8 mouse cellular contexts compared by ENCODE assay signal in genomic region chr3:32616331-32617052, GRCm38 (mm10). TPM values are rescaled to one million over a fixed set of nuclear protein-coding genes. Genes with fewer than 3 reads are reported as not detected.
A peak's percentile ranks its signal among the peaks of the same experiment; 100 is the strongest.
DNase-seq lines count a peak whose midpoint lies in the region; ATAC-seq lines count a peak whose summit lies in the region.

Gene Gnb4 (minus strand): TSS chr3:32616585.

- peaks cover 6% of the 10 kb centered on the region; the same call in 1 of the 2 replicates for H3K4me1 ChIP-seq in midbrain, embryonic 16.5 days (ENCODE audit: control insufficient read depth, insufficient read depth, low read length)
- H3K4me1 ChIP-seq in stomach, embryonic 16.5 days (ENCODE audit: control insufficient read depth, insufficient read depth, low read length): peaks cover 7% of the 10 kb centered on the region

- no peaks in the 10 kb centered on the region for H3K27me3 ChIP-seq in midbrain, embryonic 16.5 days (ENCODE audit: control insufficient read depth, insufficient read depth, low read depth, low read length)
- no peaks in the 10 kb centered on the region for H3K27me3 ChIP-seq in stomach, embryonic 16.5 days (ENCODE audit: control insufficient read depth, insufficient read depth, low read length)

- H3K36me3 ChIP-seq in midbrain, embryonic 16.5 days (ENCODE audit: control insufficient read depth, insufficient read depth, low read length): no peaks in the 10 kb centered on the region
- H3K36me3 ChIP-seq in stomach, embryonic 16.5 days (ENCODE audit: control insufficient read depth, insufficient read depth, low read length): no peaks in the 10 kb centered on the region

- peak within 1 kb of the TSS; percentile 76 for H3K9ac ChIP-seq in midbrain, embryonic 16.5 days (ENCODE audit: low read depth, low read length)
- peak within 1 kb of the TSS; percentile 82 for H3K9ac ChIP-seq in stomach, embryonic 16.5 days (ENCODE audit: low read length)

- peak within 1 kb of the TSS; percentile 70 for H3K4me3 ChIP-seq in midbrain, embryonic 16.5 days (ENCODE audit: low read depth, low read length)
- peak within 1 kb of the TSS; percentile 66 for H3K4me3 ChIP-seq in stomach, embryonic 16.5 days (replicated peaks; ENCODE audit: low read length)

- H3K4me2 ChIP-seq in midbrain, embryonic 16.5 days (ENCODE audit: low read length): peak within 1 kb of the TSS; percentile 49
- peak within 1 kb of the TSS; percentile 61 for H3K4me2 ChIP-seq in stomach, embryonic 16.5 days (ENCODE audit: low read depth, low read length)

- peak within 1 kb of the TSS; percentile 78 for H3K27ac ChIP-seq in midbrain, embryonic 16.5 days (ENCODE audit: low read length)
- peak within 1 kb of the TSS; percentile 88 for H3K27ac ChIP-seq in stomach, embryonic 16.5 days (ENCODE audit: low read length)

- H3K9me3 ChIP-seq in midbrain, embryonic 16.5 days (replicated peaks; ENCODE audit: control insufficient read depth, low read length, poor library complexity, severe bottlenecking): no peaks in the 10 kb centered on the region
- H3K9me3 ChIP-seq in stomach, embryonic 16.5 days (replicated peaks; ENCODE audit: control insufficient read depth, low read length): no peaks in the 10 kb centered on the region

- ATAC-seq in midbrain, embryonic 16.5 days: peak; percentile 91
- ATAC-seq in stomach, embryonic 16.5 days (ENCODE audit: insufficient read depth, low FRiP score): peak; percentile 91

- under 1% methylated on average over 53 of the region's 83 CpGs for WGBS in midbrain, embryonic 16.5 days
- WGBS in stomach, embryonic 16.5 days: under 1% methylated on average over 58 of the region's 83 CpGs

- DNase-seq in heart, adult 11 months: peak; percentile 98
- DNase-seq in heart, adult 8-10 months (ENCODE audit: low spot score): no peak
- peak; percentile 67 for DNase-seq in embryo, embryonic 11.5 days (ENCODE audit: low read depth, low spot score)
- DNase-seq in heart, adult 18-20 months: peak; percentile 61 to 69
- peak; percentile 49 for DNase-seq in kidney, adult 18-20 months
- DNase-seq in liver: peak; percentile 74

RNA-seq across cellular contexts. Expression of gene Gnb4, which starts in this region (rescaled TPM):
- total RNA-seq in heart, adult 8-10 months (2022): 10 to 100 TPM in 2 of 4 experiments, 1 to 10 TPM in 2; 6.9 to 14.1 (median 10.9) TPM
- 10 to 100 TPM; 12.1 to 13.5 TPM for total RNA-seq in heart, adult 18-20 months (2021)
- polyA plus RNA-seq in midbrain, embryonic 16.5 days (2015; fragmentation: Nextera tagmentation; extraction: Ambion mirVana): 102 and 105 TPM in 2 replicates
- polyA plus RNA-seq in stomach, embryonic 16.5 days (2015; fragmentation: Nextera tagmentation; extraction: Ambion mirVana): 66.1 and 73.3 TPM in 2 replicates
